Mouse (Mus musculus): Measurements from ENCODE around the gene Lcat.
"Not testable (repeated sequence)": the region's sequence is repeated elsewhere in the genome, so short reads cannot be mapped to it uniquely, and the experiment has no call there.

The Lcat gene

GRCm38 (mm10) chr8:105943321-105943739 lies at the start of gene Lcat:
TSS of gene Lcat (minus strand) at chr8:105943382.
- ATAC-seq (ENCODE audit: low TSS enrichment): peak; percentile 38; the same call in 1 of the 2 replicates

GRCm38 (mm10) chr8:105992499-105992898 lies 49.3 kb upstream of the Lcat start:
- ATAC-seq (ENCODE audit: low TSS enrichment): no peak

GRCm38 (mm10) chr8:105991546-105991945 lies 48.4 kb upstream of the Lcat start:
- no peak for ATAC-seq (ENCODE audit: low TSS enrichment)

GRCm38 (mm10) chr8:105990856-105991387 lies 47.7 kb upstream of the Lcat start, which contains the start of gene Dus2:
TSS of gene Dus2 (plus strand) at chr8:105991337.
- peak; percentile 88 for ATAC-seq (ENCODE audit: low TSS enrichment)

GRCm38 (mm10) chr8:105988546-105988945 lies 45.4 kb upstream of the Lcat start:
- no peak for ATAC-seq (ENCODE audit: low TSS enrichment)

GRCm38 (mm10) chr8:105983406-105983805 lies 40.2 kb upstream of the Lcat start:
- ATAC-seq (ENCODE audit: low TSS enrichment): not testable (repeated sequence)

GRCm38 (mm10) chr8:105981146-105981545 lies 38.0 kb upstream of the Lcat start:
- no peak for ATAC-seq (ENCODE audit: low TSS enrichment)

- ATAC-seq (ENCODE audit: low TSS enrichment): no peak
These were observed 36.1 kb upstream of the Lcat start, which contains the start of gene Dpep3 for GRCm38 (mm10) chr8:105979325-105979724. TSS of gene Dpep3 (minus strand) at chr8:105979429.

GRCm38 (mm10) chr8:105975363-105975762 lies 32.2 kb upstream of the Lcat start:
- ATAC-seq (ENCODE audit: low TSS enrichment): no peak

- ATAC-seq (ENCODE audit: low TSS enrichment): no peak
These were observed 28.0 kb upstream of the Lcat start for GRCm38 (mm10) chr8:105971019-105971720.

- no peak for ATAC-seq (ENCODE audit: low TSS enrichment)
These were observed 26.2 kb upstream of the Lcat start for GRCm38 (mm10) chr8:105969367-105969766.

- no peak for ATAC-seq (ENCODE audit: low TSS enrichment)
These were observed 23.6 kb upstream of the Lcat start for GRCm38 (mm10) chr8:105966692-105967311.

GRCm38 (mm10) chr8:105965905-105966341 lies 22.7 kb upstream of the Lcat start, which contains the start of gene Slc12a4:
TSS of gene Slc12a4 (minus strand) at chr8:105966097.
- ATAC-seq (ENCODE audit: low TSS enrichment): peak; percentile 62; the same call in 1 of the 2 replicates

GRCm38 (mm10) chr8:105965266-105965904 lies 22.2 kb upstream of the Lcat start:
- peak; percentile 27; the same call in 1 of the 2 replicates for ATAC-seq (ENCODE audit: low TSS enrichment)

- ATAC-seq (ENCODE audit: low TSS enrichment): no peak
These were observed 21.5 kb upstream of the Lcat start for GRCm38 (mm10) chr8:105964506-105965265.

- no peak for ATAC-seq (ENCODE audit: low TSS enrichment)
These were observed 18.4 kb upstream of the Lcat start for GRCm38 (mm10) chr8:105961536-105961935.

- ATAC-seq (ENCODE audit: low TSS enrichment): no peak
These were observed 17.9 kb upstream of the Lcat start for GRCm38 (mm10) chr8:105961101-105961500.

GRCm38 (mm10) chr8:105959350-105959749 lies 16.2 kb upstream of the Lcat start:
- 0 out of 2 replicates have a peak, but pooled peaks have one; percentile 41 for ATAC-seq (ENCODE audit: low TSS enrichment)

GRCm38 (mm10) chr8:105957813-105958212 lies 14.6 kb upstream of the Lcat start:
- 0 out of 2 replicates have a peak, but pooled peaks have one; percentile 31 for ATAC-seq (ENCODE audit: low TSS enrichment)

GRCm38 (mm10) chr8:105956556-105956955 lies 13.4 kb upstream of the Lcat start:
- no peak for ATAC-seq (ENCODE audit: low TSS enrichment)

- ATAC-seq (ENCODE audit: low TSS enrichment): peak; percentile 56
These were observed 8.0 kb upstream of the Lcat start for GRCm38 (mm10) chr8:105951057-105951659.

Measured in frontal cortex, adult (tissue).